Mouse (Mus musculus) E14TG2a.4 (cell line): ENCODE measurements around the gene Yap1.

Source experiments
- H3K27me3 ChIP-seq: 2 replicates; pipeline ENCODE4 v1.6.1; 2014; ENCODE audit warnings: low read length, control low read depth; ENCODE audit not compliant: insufficient read depth
- H3K36me3 ChIP-seq: 2 replicates; pipeline ENCODE4 v1.6.1; 2014; ENCODE audit warnings: low read length, control low read depth; ENCODE audit not compliant: insufficient read depth
- H3K4me1 ChIP-seq: replicated peaks from 2 replicates; pipeline ENCODE4 v1.6.1; 2014; ENCODE audit warnings: low read depth, low read length, control low read depth
- H3K4me3 ChIP-seq: replicated peaks from 2 replicates; pipeline ENCODE4 v1.5.1; 2014; ENCODE audit warnings: mild to moderate bottlenecking, low read length
- H3K9me3 ChIP-seq: 2 replicates; pipeline ENCODE4 v1.6.1; 2014; ENCODE audit warnings: low read length, control low read depth
- CTCF ChIP-seq: conservative IDR thresholded peaks from 2 replicates; pipeline ENCODE4 v1.5.1; 2014; ENCODE audit warnings: low read length
- NANOG ChIP-seq: IDR thresholded peaks from 2 replicates; pipeline ENCODE4 v1.6.1; 2014; ENCODE audit warnings: borderline replicate concordance, low read length, mixed read lengths
- POU5F1 ChIP-seq: IDR thresholded peaks from 2 replicates; pipeline ENCODE4 v1.6.1; 2014; ENCODE audit warnings: low read length, borderline replicate concordance

Gene Yap1

DNA sequence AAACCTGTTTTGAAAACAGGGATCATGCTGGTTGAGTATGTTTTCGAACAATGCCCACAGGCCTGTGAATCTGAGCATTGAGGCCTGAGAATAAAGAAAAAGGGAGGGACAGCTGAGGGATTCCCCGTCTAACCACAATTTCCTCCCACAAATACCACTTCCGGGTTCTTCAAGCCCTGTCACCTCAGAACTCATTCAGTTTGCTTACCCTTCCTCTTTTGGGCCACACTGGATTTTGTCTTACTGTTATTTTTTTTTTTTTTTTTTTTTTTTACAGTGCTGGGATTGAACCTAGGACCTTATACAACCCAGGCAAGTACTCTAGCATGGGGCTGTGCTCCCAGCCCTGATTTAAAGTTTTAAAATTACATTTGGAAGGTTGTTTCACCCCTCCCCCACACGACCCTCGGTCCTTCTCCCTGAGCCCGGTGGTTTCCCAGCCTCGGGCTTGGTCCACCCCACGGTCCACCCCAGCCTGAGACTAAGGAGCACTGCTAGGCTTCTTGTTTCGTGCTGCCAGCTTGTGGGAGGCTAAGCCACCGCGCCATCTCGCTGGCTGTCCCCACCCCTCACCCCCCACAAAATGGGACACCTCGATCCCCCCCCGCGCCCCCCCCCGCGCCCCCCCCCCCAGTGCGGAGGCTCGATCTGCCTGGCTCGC lies 13.0 kb upstream of the Yap1 start:
- Histone ChIP-seq H3K27me3 (no peaks in the 10 kb centered on the region), H3K4me1 (peaks cover 21% of the 10 kb centered on the region), H3K9me3 (no peaks in the 10 kb centered on the region), H3K4me3 (peak overlapping the region; percentile 45; the same call in 1 of the 2 replicates), H3K36me3 (no peaks in the 10 kb centered on the region)
- TF ChIP-seq NANOG (no peak), CTCF (no peak), POU5F1 (no peak)

DNA sequence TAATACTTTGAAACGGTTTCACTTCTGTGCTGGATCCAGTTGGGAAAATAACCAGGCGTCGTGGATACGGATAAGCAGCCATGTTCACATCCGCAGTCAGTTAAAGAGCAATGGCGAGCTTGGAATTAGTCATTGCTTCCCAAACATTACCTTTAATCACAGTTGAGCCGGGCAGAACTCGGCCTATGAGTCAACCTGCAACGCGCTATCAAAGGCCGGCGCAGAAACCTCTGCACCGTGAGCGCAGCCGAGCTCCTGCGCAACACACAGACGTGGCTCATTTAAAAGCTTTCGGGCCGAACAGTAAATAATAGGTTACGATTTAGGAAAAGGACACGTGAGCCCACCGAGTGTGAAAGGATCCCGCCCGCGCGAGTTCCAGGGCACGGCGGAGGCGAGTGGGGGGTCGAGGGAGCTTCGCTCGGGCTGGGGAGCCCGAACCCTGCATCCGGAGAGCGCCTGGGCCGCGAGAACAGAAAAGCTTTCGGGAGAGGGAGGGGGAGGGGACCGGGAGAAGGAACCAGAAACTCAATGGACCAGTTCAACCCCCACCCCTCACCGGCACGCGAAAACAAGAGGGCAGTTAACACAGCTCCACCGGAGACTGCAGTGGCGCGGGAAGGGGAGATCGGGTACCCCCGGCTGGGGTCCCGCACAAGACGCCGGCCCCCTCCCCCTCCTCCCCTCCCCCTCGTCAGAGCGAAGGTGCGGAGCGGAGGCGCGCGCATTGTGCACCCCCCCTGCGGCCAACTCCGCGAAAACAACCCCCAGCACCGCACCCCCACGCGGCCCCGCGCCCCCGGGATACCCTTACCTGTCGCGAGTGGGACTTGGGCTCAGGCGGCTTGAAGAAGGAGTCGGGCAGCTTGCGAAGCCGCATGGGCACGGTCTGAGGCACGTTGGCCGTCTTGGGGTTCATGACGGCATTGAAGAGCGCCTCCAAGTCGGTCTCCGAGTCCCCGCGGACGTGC lies 810 bp downstream of the Yap1 start:
- no peaks in the 10 kb centered on the region for H3K27me3 ChIP-seq
- no peaks in the 10 kb centered on the region for H3K9me3 ChIP-seq
- peaks cover 71% of the 10 kb centered on the region for H3K4me1 ChIP-seq
- no peak for TF ChIP-seq NANOG
- no peak for TF ChIP-seq POU5F1
- TF ChIP-seq CTCF = no peak
- H3K4me3 ChIP-seq = peak overlapping the region; percentile 85
- peaks cover 33% of the 10 kb centered on the region for H3K36me3 ChIP-seq

- peaks cover 41% of the 10 kb centered on the region for H3K36me3 ChIP-seq
- H3K4me1 ChIP-seq = peaks cover 76% of the 10 kb centered on the region
- no peak for TF ChIP-seq NANOG
- no peak for TF ChIP-seq CTCF
- no peak for TF ChIP-seq POU5F1
- H3K4me3 ChIP-seq = peak overlapping the region; percentile 85
- H3K27me3 ChIP-seq = no peaks in the 10 kb centered on the region
- H3K9me3 ChIP-seq = no peaks in the 10 kb centered on the region
Measured at GRCm38 (mm10) chr9:8002806-8003205, 1.6 kb downstream of the Yap1 start.

DNA sequence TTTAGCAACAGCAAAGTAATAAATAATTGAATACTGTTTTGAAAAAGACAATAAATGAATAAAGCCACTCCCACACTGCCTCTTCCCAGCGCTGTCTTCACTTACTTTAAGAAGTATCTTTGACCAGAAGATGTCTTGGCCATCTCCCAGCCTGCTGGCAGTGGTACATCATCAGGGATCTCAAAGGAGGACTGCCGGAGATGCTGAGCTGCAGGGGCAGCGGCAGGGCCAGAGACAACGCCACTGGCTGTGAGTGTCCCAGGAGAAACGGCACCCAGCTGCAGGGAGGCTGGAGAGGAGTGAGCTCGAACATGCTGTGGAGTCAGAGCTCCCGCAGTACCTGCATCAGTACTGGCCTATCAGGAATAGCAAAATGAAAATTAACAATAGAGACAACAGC lies 3.0 kb downstream of the Yap1 start:
- peaks cover 51% of the 10 kb centered on the region for H3K36me3 ChIP-seq
- H3K4me3 ChIP-seq = no peak overlapping the region
- no peaks in the 10 kb centered on the region for H3K27me3 ChIP-seq
- peaks cover 69% of the 10 kb centered on the region for H3K4me1 ChIP-seq
- TF ChIP-seq NANOG (no peak), CTCF (no peak), POU5F1 (no peak)
- H3K9me3 ChIP-seq = no peaks in the 10 kb centered on the region

DNA sequence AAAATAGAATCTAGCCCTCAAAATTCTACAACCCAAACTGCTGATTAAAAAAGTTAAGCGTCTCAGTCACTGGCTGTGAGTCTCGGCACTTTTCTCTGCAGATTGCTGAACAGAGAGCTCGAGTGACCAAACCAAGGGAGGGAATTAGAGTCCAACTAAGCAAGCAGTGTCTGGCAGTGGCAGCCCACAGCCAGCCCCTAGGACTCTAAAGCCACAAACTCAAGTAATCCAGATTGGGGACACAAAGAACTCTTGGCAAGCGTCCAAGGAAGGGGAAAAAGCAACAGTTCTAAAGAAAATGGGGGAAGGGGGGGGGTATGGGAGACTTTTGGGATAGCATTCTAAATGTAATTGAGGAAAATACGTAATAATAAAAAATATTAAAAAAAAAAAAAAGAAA lies 10.1 kb downstream of the Yap1 start:
- Histone ChIP-seq H3K27me3 (no peaks in the 10 kb centered on the region), H3K4me3 (no peak overlapping the region), H3K36me3 (peaks cover 72% of the 10 kb centered on the region), H3K9me3 (no peaks in the 10 kb centered on the region), H3K4me1 (peaks cover 86% of the 10 kb centered on the region)
- TF ChIP-seq CTCF (no peak), NANOG (no peak), POU5F1 (no peak)

DNA sequence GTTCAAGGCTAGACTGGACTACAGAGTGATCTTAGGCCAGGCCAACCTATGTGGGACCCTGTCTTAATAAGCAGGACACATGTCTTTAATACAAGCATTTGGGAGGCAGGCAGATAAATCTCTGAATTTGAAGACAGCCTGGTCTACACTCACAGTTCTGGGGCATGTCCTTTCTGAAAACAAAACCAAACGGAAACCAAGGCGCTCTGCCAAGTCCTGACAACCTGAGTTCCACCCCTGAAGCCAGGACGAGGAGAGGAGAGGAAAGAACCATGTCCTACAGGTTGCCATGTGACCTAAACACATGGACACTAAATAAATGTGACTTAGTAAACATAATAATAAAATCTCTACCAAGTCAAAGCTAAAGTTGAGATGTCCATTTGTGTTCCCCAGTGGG lies 11.7 kb downstream of the Yap1 start:
- no peaks in the 10 kb centered on the region for H3K9me3 ChIP-seq
- no peak overlapping the region for H3K4me3 ChIP-seq
- H3K4me1 ChIP-seq = peaks cover 85% of the 10 kb centered on the region
- H3K36me3 ChIP-seq = peaks cover 69% of the 10 kb centered on the region
- H3K27me3 ChIP-seq = no peaks in the 10 kb centered on the region
- TF ChIP-seq CTCF = no peak
- TF ChIP-seq POU5F1 = no peak
- TF ChIP-seq NANOG = no peak

DNA sequence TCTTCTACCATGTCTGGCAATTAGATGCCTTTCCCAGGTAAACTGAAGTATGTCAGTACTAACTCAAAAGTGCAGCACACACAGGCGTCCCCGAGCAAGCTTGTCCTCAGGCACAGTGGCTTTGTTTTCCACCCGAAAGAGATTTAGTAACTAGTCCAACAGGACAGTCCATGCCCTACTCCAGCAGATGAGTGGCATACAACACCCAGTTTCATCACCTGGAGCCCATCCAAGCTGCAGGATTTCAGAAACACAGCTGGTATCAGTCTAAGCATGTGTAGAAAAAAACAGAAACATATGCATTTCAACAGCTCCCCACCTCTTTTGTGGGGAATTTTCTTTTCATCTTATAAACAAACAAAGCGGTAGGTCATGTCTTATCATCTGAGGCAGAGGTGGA lies 13.5 kb downstream of the Yap1 start:
- H3K27me3 ChIP-seq = no peaks in the 10 kb centered on the region
- H3K4me3 ChIP-seq = no peak overlapping the region
- TF ChIP-seq POU5F1 = no peak
- no peak for TF ChIP-seq NANOG
- TF ChIP-seq CTCF = no peak
- H3K36me3 ChIP-seq = peaks cover 74% of the 10 kb centered on the region
- no peaks in the 10 kb centered on the region for H3K9me3 ChIP-seq
- peaks cover 78% of the 10 kb centered on the region for H3K4me1 ChIP-seq

DNA sequence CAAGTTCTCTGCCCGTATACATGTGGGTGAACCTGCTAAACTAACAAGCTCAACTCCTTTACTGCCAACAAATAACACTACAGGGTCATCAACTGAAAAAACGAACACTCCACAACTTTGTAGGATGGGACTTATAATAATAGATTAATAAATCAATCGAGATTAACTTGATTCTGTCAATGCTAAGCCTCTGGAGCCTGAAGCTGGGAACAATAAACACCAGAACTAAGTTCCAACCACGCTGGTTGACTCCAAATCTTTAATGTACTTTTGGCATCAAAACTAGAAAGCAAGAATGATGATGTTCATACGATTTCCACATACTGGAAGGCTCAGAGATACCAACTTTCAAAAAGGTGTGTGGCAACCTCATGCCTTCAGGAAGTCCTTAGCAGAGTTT lies 17.3 kb downstream of the Yap1 start:
- H3K9me3 ChIP-seq = no peaks in the 10 kb centered on the region
- H3K27me3 ChIP-seq = no peaks in the 10 kb centered on the region
- TF ChIP-seq CTCF = no peak
- no peak for TF ChIP-seq NANOG
- TF ChIP-seq POU5F1 = no peak
- H3K4me1 ChIP-seq = peaks cover 75% of the 10 kb centered on the region
- H3K4me3 ChIP-seq = no peak overlapping the region
- peaks cover 67% of the 10 kb centered on the region for H3K36me3 ChIP-seq
